Mouse (Mus musculus): ENCODE measurements around the gene Fndc3a. TPM values are rescaled to one million over a fixed set of nuclear protein-coding genes. Genes with fewer than 3 reads are reported as not detected.
A peak's percentile ranks its signal among the peaks of the same experiment; 100 is the strongest.

The Fndc3a gene
- polyA plus RNA-seq, 1 experiment from 2014 or later: 55.5 TPM

GRCm38 (mm10) chr14:72506018-72506722, 203.6 kb downstream of the Fndc3a start:
- no peak overlapping the region for H3K27ac ChIP-seq (ENCODE audit: low read depth, low read length)
- H3K9ac ChIP-seq (ENCODE audit: low read depth, low read length): peak overlapping the region; percentile 50; the same call in 1 of the 2 replicates
- H3K4me2 ChIP-seq (replicated peaks; ENCODE audit: low read depth, low read length): peak overlapping the region; percentile 63
- H3K36me3 ChIP-seq (ENCODE audit: control insufficient read depth, insufficient read depth, low read length): no peaks in the 10 kb centered on the region
- H3K27me3 ChIP-seq (ENCODE audit: control insufficient read depth, insufficient read depth, low read length): no peaks in the 10 kb centered on the region
- H3K9me3 ChIP-seq (ENCODE audit: control insufficient read depth, low read length): no peaks in the 10 kb centered on the region
- peak; percentile 85 for ATAC-seq (ENCODE audit: low FRiP score, low TSS enrichment)
- WGBS: 13% methylated on average over 12 of the region's 12 CpGs
- peak overlapping the region; percentile 31 for H3K4me3 ChIP-seq (ENCODE audit: low read length)
- no peaks in the 10 kb centered on the region for H3K4me1 ChIP-seq (ENCODE audit: control insufficient read depth, insufficient read depth, low read length)

GRCm38 (mm10) chr14:72504985-72505384, 204.8 kb downstream of the Fndc3a start:
- Histone ChIP-seq H3K4me3 (ENCODE audit: low read length) (no peak overlapping the region), H3K36me3 (ENCODE audit: control insufficient read depth, insufficient read depth, low read length) (no peaks in the 10 kb centered on the region), H3K4me2 (replicated peaks; ENCODE audit: low read depth, low read length) (no peak overlapping the region), H3K4me1 (ENCODE audit: control insufficient read depth, insufficient read depth, low read length) (no peaks in the 10 kb centered on the region), H3K27me3 (ENCODE audit: control insufficient read depth, insufficient read depth, low read length) (no peaks in the 10 kb centered on the region), H3K27ac (ENCODE audit: low read depth, low read length) (no peak overlapping the region), H3K9me3 (ENCODE audit: control insufficient read depth, low read length) (no peaks in the 10 kb centered on the region), H3K9ac (ENCODE audit: low read depth, low read length) (no peak overlapping the region)
- ATAC-seq (ENCODE audit: low FRiP score, low TSS enrichment): no peak
- 87% methylated on average over 1 of the region's 1 CpGs for WGBS

GRCm38 (mm10) chr14:72503241-72503640, 206.6 kb downstream of the Fndc3a start:
- no peak overlapping the region for H3K9ac ChIP-seq (ENCODE audit: low read depth, low read length)
- H3K4me1 ChIP-seq (ENCODE audit: control insufficient read depth, insufficient read depth, low read length): no peaks in the 10 kb centered on the region
- no peak overlapping the region for H3K4me3 ChIP-seq (ENCODE audit: low read length)
- no peak overlapping the region for H3K4me2 ChIP-seq (replicated peaks; ENCODE audit: low read depth, low read length)
- H3K27me3 ChIP-seq (ENCODE audit: control insufficient read depth, insufficient read depth, low read length): no peaks in the 10 kb centered on the region
- no peak for ATAC-seq (ENCODE audit: low FRiP score, low TSS enrichment)
- H3K27ac ChIP-seq (ENCODE audit: low read depth, low read length): no peak overlapping the region
- WGBS: 56% methylated on average over 6 of the region's 6 CpGs
- no peaks in the 10 kb centered on the region for H3K36me3 ChIP-seq (ENCODE audit: control insufficient read depth, insufficient read depth, low read length)
- no peaks in the 10 kb centered on the region for H3K9me3 ChIP-seq (ENCODE audit: control insufficient read depth, low read length)

- Histone ChIP-seq H3K27me3 (ENCODE audit: control insufficient read depth, insufficient read depth, low read length) (no peaks in the 10 kb centered on the region), H3K4me1 (ENCODE audit: control insufficient read depth, insufficient read depth, low read length) (no peaks in the 10 kb centered on the region), H3K4me2 (replicated peaks; ENCODE audit: low read depth, low read length) (no peak overlapping the region), H3K9me3 (ENCODE audit: control insufficient read depth, low read length) (no peaks in the 10 kb centered on the region), H3K36me3 (ENCODE audit: control insufficient read depth, insufficient read depth, low read length) (no peaks in the 10 kb centered on the region), H3K4me3 (ENCODE audit: low read length) (no peak overlapping the region), H3K9ac (ENCODE audit: low read depth, low read length) (no peak overlapping the region), H3K27ac (ENCODE audit: low read depth, low read length) (no peak overlapping the region)
- peak; percentile 87 for ATAC-seq (ENCODE audit: low FRiP score, low TSS enrichment)
- WGBS: 54% methylated on average over 1 of the region's 1 CpGs
Measured at GRCm38 (mm10) chr14:72493775-72494174, 216.0 kb downstream of the Fndc3a start.

GRCm38 (mm10) chr14:72491738-72492137, 218.1 kb downstream of the Fndc3a start, which contains the start of gene Gm9195:
Gene Gm9195, minus strand, starts transcription at chr14:72491838.
- Histone ChIP-seq H3K9ac (ENCODE audit: low read depth, low read length) (no peak within 1 kb of the TSS), H3K27me3 (ENCODE audit: control insufficient read depth, insufficient read depth, low read length) (no peaks in the 10 kb centered on the region), H3K9me3 (ENCODE audit: control insufficient read depth, low read length) (no peaks in the 10 kb centered on the region), H3K4me1 (ENCODE audit: control insufficient read depth, insufficient read depth, low read length) (no peaks in the 10 kb centered on the region), H3K4me3 (ENCODE audit: low read length) (no peak within 1 kb of the TSS), H3K4me2 (replicated peaks; ENCODE audit: low read depth, low read length) (no peak within 1 kb of the TSS), H3K27ac (ENCODE audit: low read depth, low read length) (no peak within 1 kb of the TSS), H3K36me3 (ENCODE audit: control insufficient read depth, insufficient read depth, low read length) (no peaks in the 10 kb centered on the region)
- ATAC-seq (ENCODE audit: low FRiP score, low TSS enrichment): no peak
- WGBS: 84% methylated on average over 5 of the region's 5 CpGs

- no peaks in the 10 kb centered on the region for H3K4me1 ChIP-seq (ENCODE audit: control insufficient read depth, insufficient read depth, low read length)
- 89% methylated on average over 3 of the region's 3 CpGs for WGBS
- H3K27ac ChIP-seq (ENCODE audit: low read depth, low read length): no peak overlapping the region
- H3K27me3 ChIP-seq (ENCODE audit: control insufficient read depth, insufficient read depth, low read length): no peaks in the 10 kb centered on the region
- no peaks in the 10 kb centered on the region for H3K9me3 ChIP-seq (ENCODE audit: control insufficient read depth, low read length)
- no peak overlapping the region for H3K9ac ChIP-seq (ENCODE audit: low read depth, low read length)
- ATAC-seq (ENCODE audit: low FRiP score, low TSS enrichment): no peak
- no peak overlapping the region for H3K4me2 ChIP-seq (replicated peaks; ENCODE audit: low read depth, low read length)
- H3K36me3 ChIP-seq (ENCODE audit: control insufficient read depth, insufficient read depth, low read length): no peaks in the 10 kb centered on the region
- H3K4me3 ChIP-seq (ENCODE audit: low read length): no peak overlapping the region
Measured at GRCm38 (mm10) chr14:72490367-72490766, 219.4 kb downstream of the Fndc3a start.

Other genes starting within 250 kb of the Fndc3a start
- not detected in 2 replicates for gene Gm9195, start 218.2 kb downstream of the Fndc3a start, polyA plus RNA-seq (2014; fragmentation: Nextera tagmentation; extraction: Ambion mirVana)

Measured in kidney, embryonic 14.5 days (tissue).